Mouse (Mus musculus) kidney, postnatal 14 days (tissue): ENCODE measurements at regions not wholly inside any gene's neighbourhood (a gene's known extent, or its start where the extent isn't known, plus 50 kb on each side); places are given as distances from the start of the nearest gene placed in this dataset.

ENCODE experiments used
- DNase-seq: peaks from one replicate; pipeline ENCODE4 v3.0.0; 2022; ENCODE audit warnings: mixed read lengths

DNA sequence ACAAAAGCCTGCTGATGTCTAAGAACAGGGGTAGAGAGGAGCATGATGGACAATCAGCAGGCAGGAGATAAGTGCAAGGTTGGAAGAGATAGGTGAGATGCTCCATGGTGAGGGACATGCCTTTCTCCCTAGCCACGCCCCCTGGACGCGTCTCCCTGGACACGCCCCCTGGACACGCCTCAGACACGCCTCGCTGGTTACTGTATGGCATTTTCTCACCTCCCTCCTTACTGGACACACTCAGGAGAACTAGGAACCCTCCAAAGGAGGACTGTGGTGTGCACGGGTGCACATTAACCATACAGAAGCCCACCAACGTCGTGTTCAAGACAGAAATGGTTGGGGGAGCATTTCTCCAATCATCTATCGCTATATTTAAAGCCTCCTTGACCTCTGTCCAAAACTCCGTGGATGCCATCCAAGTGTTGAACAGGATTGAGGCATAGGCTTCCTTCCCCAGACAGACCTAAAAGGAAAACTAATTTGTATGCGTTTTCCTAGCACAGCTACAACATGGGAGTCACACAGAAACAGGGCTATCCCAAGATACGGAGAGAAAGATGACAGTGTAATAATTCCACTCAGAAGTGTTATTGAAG is 168.4 kb upstream of the Fam19a5 start:
- DNase-seq = no peak

DNA sequence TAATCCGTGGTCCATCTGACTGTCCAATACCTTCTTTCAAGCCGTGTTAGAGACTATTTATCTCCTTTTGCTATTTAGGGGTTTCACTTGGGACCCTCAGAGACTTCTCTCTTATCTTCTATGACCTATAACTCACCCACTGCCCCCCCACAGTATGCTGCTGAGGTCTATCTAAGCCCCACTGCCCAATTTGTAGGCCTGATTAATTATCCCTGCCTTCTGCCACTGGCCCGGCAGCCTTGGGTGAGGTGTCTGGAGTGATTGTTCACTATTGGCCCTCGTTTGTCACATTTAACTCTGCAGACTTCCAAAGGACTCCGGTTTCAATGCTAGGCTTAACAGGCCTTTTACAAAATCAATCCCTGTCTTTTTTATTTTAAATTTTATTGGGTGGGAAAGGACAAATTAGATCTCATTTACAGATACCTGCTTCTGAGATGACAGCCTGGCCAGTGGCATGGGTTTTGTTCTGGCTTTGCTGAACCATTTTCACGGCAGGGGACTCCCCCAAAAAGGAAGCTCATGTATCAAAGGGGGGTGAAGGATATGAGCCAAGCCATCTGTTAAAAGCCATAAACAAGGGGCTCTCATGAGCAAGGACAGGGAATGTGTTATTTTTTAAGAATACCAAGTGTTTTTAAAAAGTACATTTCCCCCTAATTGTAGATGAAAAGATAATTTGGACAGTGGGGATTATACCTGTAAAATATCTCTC is 160.4 kb upstream of the Fam19a5 start:
- no peak for DNase-seq

DNA sequence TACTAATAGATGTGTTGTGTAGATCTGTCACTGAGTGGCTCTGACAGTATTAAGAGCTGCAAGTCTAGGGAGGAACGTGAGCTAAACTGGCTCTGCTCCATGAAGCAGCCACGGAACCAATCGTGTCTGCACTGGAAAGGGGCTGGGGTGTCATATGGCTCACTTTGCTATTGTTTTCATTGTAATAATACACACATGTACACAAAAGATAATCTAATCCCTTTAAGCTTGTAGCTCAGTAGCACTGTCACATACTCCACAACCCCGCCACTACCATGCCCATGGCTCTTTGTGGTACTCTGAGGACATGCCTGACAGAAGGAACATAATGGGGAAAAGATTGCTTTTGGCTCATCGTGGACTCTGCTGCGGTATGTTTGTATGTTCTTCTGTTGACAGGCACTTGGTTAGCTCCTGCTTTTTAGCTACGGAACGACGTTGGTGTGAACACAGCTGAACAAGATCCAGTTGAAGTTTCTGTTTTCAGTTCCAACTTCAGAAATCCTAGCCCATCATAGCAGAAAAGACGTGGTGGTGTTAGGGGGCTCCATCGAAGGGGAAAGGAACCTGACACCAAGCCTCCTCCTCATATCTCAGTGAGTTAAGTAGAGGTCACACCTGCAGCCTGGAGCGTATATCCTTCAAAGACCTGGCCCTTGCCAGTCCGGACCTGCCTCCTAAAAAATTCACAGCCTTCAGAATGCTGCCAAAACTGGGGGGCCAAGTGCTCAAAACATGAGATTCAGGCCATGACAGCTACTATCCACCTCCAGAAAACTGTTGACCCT is 159.6 kb upstream of the Fam19a5 start:
- DNase-seq = no peak

DNA sequence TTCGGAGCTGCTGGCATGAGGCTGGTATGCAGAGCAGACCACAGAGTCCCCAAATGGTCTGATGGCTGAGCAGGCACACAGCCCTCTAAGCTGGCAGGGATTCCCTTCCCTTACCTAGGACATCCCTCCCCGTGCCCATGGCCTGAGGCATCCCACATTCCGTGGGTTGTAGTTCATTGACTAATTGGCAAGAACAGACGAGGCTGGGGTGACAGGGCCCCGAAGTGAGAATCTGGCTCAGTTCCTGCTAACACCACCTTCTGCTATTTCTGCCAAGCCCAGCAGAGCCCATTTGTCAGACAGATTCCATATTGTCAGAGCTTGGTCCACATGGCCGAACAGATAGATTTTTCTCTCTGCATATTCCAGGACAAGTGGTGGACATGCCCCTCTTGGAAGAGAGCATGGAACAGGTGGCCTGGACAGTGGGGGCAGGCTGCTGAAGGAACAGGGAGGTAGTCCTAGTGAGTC is 157.6 kb upstream of the Fam19a5 start:
- no peak for DNase-seq

DNA sequence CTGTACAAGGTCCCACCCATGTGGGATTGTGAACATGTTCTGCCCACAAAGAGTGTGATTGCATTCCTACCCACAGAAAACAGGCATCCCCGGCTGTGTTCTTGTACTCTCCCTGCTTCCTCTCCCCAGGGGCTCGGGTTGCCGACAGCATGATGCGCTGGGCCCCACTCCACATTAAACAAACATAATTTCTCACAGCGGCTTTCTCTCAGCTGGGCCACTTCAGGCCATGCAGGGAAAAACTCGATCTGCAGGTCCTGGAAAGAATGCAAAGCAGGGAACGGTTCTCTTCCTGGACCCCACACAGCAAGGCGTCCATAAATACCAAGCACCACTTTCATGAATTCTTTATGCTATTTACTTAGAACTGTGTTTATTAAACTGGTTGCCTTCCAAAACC is 152.7 kb upstream of the Fam19a5 start:
- peak; percentile 24 for DNase-seq

DNA sequence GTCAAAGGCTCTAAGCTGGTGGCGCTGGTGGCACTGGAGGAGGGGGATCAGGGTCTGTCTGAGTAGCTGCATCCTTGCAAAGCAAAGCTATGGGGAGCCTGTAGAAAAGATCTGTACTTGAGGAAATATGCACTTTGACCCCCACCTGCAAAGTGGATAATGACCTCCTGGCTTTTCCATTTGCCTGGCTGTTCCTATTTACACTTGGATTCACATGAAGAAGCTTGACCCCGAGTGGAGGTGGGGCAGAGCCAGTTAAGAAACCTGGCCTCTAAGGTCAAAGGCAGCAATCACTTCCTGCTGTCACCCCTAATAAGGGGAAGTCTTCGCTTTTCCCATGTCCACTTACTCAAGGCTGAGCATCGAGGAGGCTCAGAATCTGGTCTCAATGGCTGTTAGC is 145.7 kb upstream of the Fam19a5 start:
- DNase-seq = peak; percentile 5

DNA sequence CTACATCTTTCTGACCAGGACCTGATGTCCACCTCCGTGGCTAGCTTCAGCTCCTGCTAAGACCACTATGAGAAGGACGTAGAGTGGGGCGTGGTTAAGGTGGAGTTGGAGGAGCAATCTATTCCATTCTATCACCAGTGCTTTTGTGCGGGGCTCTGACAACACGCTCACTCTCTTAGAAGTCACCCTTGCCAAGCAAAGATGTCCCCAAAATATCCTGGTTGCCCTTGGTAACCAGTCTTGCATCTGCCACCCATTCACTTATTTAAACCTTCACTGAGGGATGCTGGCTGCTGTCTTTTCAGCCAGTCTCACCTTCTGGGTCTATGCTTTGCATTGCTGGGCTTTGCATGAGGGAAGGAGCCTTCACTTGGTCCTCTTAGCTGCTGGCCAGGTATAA is 138.4 kb upstream of the Fam19a5 start:
- DNase-seq = no peak

DNA sequence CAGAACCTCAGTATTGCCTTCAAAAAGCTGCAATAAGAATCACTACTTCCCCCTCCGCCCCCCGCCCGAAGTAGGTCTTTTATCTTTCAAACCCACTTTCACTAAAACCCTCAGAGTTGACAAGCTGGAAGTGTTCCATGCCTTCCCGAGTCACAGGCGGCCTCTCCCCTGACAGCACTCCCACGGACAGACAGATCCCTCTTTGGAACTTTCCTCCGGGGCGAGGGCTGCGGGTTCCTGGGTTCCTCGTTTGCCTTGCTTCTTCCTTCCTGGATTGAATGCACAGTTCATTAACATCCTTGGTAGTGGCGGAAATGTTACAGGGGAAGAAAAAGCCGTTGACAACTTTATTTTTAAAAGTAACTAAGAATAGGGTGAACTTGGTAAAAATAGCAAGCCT is 132.1 kb upstream of the Fam19a5 start:
- no peak for DNase-seq

DNA sequence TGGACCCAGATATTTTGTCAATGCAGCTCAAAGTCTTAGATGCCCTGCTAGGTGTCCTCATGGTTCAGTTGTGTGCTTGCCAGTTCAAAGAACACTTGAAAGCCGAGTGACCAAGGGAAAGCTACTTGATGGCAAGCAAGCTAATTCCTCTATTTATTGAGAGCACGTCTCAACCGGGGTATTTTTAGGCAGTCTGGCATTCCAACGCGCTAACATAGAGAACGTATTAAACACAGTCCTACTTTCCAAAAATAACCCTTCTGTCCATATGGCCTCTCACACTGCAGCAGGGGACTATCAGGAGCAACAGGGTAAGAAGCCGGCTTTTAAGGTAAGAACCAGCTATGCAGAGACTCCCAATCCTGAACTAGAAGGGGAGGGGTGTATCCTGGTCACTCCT is 128.1 kb upstream of the Fam19a5 start:
- DNase-seq = no peak

DNA sequence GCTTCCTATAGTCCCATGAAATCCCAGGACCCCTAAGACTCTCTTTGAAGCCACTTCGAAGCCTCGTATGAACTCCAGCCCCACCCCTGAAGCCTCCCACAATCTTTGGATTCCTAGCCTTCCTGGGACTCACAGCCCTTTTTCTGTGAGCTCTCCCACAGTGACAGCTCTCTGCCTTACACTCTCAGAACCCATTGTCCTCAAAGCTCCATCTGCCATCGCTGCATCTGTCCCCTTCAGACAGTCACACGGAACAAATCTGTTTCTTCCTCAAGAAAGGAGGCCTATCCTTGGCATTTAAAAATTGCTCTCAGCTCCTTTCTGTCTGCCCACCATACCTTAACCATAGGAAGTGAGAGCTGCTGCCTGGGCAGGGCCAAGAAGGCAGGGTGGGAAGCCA is 122.4 kb upstream of the Fam19a5 start:
- no peak for DNase-seq

DNA sequence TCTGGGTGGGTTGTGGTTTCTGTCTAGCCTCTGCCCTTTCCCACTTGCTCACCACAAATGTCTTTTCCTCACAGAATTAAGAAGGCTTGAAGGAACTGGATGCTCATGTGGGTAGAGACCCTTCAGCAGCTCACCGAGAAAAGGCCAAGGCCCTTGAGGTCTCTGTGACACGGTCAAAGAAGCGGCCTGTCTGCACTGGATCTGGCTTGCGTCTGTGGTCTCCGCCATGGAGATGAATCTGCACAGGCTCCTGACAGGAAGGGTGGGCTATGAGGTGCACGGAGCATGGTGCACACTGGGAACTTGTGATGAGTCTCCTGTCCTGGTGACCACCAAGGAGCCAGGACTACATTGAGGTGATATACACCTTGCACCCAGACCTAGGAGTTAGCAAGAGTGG is 110.8 kb upstream of the Fam19a5 start:
- DNase-seq = no peak

DNA sequence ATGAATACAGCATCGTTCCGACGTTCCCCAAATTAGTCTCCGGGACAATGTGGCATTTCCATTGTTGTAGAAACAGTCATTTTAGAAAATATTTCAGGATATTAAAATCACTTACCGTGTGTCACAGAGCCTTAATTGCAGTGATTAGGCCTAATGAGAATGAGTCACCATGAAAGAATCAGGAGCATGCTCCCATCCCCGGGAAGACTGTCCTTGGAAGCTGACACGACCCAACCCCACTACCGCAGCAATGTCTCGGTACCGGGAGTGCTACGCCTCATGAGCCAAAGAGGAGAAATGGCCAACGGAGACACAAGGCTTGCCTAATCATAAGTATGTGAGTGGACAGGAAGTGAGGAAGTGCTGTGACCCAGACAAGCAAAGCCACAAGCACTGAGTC is 110.2 kb upstream of the Fam19a5 start:
- no peak for DNase-seq

DNA sequence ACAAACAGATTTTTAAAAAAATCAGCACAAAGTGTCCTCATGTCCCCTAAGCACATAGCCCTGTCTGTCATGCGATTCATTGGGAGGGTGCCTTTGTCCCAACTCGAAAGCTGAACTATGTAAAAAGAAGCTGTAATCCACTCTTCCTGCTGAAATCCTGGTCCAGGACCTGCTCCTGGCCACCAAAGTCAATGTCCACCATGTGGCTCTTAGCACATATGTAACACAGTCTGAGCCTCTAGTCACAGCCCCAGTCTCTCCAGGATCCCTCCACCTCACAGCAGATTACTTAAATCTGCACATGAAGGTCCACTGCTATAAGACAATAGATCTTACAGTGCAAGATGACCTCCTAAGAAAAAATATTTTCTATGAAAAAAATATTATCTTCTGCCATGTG is 108.5 kb upstream of the Fam19a5 start:
- no peak for DNase-seq

DNA sequence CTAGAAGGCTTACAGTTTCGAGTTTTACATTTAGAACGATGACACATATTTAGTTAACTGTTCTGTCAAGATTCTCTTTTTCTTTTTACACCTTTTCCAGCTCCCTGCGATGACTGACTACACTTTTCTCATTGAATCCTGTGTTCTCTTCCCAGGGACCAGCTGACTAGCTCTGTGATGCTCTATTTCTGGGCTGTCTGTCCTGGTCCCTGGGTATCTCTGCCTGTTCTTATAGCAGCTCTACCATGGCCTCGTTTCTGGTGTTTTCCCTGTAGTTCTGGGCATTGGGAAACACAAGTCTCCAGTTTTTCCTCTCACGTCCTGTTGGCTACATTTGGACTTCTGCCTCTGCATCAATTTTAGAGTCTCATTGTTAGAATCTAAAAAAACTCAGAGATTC is 106.5 kb upstream of the Fam19a5 start:
- no peak for DNase-seq

DNA sequence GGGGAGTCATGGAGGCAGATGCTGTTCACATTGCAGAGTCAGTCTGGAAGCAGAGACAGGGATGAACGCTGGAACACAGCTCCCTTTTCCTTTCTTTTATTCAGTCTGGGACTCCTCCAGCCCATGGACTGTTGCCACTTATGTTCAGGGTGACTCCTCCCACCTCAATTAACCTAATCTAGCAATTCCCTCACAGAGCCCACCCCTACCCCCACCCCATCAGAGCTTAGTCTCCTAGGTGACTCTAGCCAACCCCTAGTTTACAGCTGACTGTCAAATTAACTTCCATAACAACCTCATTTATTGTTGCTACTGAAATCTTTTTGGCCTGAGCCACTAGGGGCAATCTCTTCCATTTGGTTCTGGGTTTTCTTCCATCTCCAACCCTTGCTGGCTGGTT is 85.2 kb upstream of the Fam19a5 start:
- DNase-seq = no peak

DNA sequence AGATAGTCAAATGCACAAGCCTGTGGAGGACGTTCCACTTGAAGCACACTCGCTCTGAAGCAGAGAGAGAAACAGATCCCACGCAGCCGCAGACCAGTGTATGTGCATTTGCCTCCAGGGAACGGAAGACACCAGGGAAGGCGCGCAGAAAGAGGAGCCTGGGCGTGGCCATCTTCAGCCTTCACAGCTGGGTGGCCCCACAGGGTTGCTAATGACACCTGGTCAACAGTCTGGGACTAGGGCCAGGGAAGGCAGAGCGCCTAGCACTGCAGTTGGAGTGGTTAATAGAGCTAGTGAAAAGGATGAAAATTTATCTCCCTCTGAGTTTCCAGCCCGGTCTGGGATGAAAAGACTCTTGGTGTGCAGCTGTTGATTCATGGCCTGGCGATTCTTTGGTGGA is 67.9 kb upstream of the Fam19a5 start:
- no peak for DNase-seq

DNA sequence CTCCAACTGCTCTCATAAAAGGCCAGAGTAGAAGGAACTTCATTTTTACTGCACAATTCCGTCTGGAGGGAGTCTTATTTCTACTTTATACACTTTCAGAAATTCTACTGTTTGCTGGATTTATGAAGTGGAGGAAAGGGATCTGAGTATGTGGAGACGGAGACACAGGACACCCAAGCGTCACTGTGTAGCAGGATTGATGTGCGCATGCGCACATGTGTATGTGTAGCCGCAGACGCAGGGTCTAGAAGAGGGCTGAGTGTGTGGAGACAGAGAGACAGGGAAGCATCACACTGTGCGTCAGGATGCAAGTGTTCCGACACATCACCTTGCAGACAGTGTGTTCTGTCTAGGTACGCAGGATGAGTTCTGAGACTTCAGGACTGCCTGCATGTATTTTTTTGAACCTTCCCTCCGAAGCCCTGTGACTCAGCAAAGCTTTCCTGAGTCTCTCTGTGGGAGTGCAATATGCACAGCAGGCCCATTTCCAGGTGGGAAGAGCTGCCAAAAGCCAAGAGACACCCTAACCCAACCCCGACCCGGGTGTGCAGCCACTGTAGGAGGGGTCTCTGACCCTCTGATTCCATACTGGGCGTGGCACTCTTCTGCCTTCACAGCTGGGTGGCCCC is 67.1 kb upstream of the Fam19a5 start:
- DNase-seq = no peak

DNA sequence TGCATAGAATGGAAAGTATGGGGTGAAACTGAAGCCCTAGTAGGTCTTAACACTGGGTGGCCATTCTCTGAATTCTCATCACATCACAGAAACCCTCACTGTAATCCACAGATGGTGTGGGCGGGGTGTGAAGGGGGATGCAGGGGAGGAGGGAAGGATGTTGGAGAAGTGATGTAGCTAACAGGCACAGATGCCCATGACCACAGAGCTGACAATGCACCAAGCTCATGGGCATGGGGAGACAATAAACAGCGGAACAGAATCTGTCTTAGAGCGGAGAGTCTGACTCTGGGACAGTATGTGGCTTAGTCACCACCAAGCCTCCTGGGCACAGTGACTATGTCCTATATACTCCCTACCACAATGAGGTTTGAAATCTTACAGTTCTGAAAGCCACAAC is 63.3 kb upstream of the Fam19a5 start:
- no peak for DNase-seq
